Mouse (Mus musculus) olfactory bulb, adult 2 months (tissue): ENCODE results near the gene N4bp3.

Experiments used
- CTCF ChIP-seq: fragments of 200-500 bp; IDR thresholded peaks from 2 replicates; pipeline ENCODE4 v1.5.1; 2012; ENCODE audit warnings: low read depth, mild to moderate bottlenecking, low read length, moderate library complexity; ENCODE audit not compliant: insufficient read depth
- POLR2A ChIP-seq: fragments of 200-500 bp; IDR thresholded peaks from 2 replicates; pipeline ENCODE4 v1.6.1; 2012; ENCODE audit warnings: mild to moderate bottlenecking, low read depth, low read length, moderate library complexity; ENCODE audit not compliant: insufficient read depth

- TF ChIP-seq POLR2A (no peak), CTCF (no peak)
Measured at GRCm38 (mm10) chr11:51609266-51609909, 41.3 kb downstream of the N4bp3 start.
